11 mouse cellular contexts compared by ENCODE assay signal in genomic region chr14:115600259-115601029, GRCm38 (mm10).
DNase-seq lines count a peak whose midpoint lies in the region; ATAC-seq and TF ChIP-seq lines count a peak whose summit lies in the region.
"Had no signal": no experiment of that assay in that cellular context is flagged by ENCODE, and none has a peak within 500 bp of the region (broad histone marks: within the 10 kb centered on the region; RNA-seq: fewer than 3 reads in every experiment).

No protein-coding gene starts in this region.

- no peaks in the 10 kb centered on the region for H3K27me3 ChIP-seq in cerebellum, adult 2 months (ENCODE audit: control insufficient read depth, insufficient read depth, low read length)
- no peaks in the 10 kb centered on the region for H3K27me3 ChIP-seq in lung, embryonic 14.5 days (ENCODE audit: insufficient read depth, low read length)
- no peaks in the 10 kb centered on the region for H3K27me3 ChIP-seq in forebrain, embryonic 14.5 days (replicated peaks; ENCODE audit: control insufficient read depth, insufficient read depth, low read length)
- H3K27me3 ChIP-seq: heart, embryonic 13.5 days; liver, embryonic 13.5 days had no signal

- WGBS in cerebellum, adult 2 months, result 70% methylated on average over 8 of the region's 8 CpGs
- 59% methylated on average over 8 of the region's 8 CpGs for WGBS in lung, embryonic 14.5 days
- 79% methylated on average over 8 of the region's 8 CpGs for WGBS in forebrain, embryonic 14.5 days

- TF ChIP-seq CTCF in cerebellum, adult 2 months (IDR thresholded peaks at IDR 0.05; ENCODE audit: borderline replicate concordance, insufficient read depth, low read depth, low read length), result no peak
- TF ChIP-seq CTCF in lung, embryonic 14.5 days (IDR thresholded peaks at IDR 0.05; ENCODE audit: low read depth), result peak; percentile 70

- ATAC-seq in lung, embryonic 14.5 days (ENCODE audit: insufficient read depth), result peak; percentile 87
- peak; percentile 91 for ATAC-seq in forebrain, embryonic 14.5 days

- no peak overlapping the region for H3K27ac ChIP-seq in cerebellum, adult 2 months (ENCODE audit: insufficient read depth, low read length)
- H3K27ac ChIP-seq in lung, embryonic 14.5 days (ENCODE audit: low read depth), result no peak overlapping the region
- H3K27ac ChIP-seq in forebrain, embryonic 14.5 days (ENCODE audit: low read depth, low read length), result no peak overlapping the region
- H3K27ac ChIP-seq: heart, embryonic 13.5 days; liver, embryonic 13.5 days had no signal

- H3K9ac ChIP-seq in lung, embryonic 14.5 days, result no peak overlapping the region
- H3K9ac ChIP-seq in forebrain, embryonic 14.5 days (ENCODE audit: low read length), result no peak overlapping the region
- H3K9ac ChIP-seq: heart, embryonic 13.5 days; liver, embryonic 13.5 days had no signal

- H3K4me3 ChIP-seq in cerebellum, adult 2 months (replicated peaks; ENCODE audit: insufficient read depth, low read depth, low read length), result no peak overlapping the region
- no peak overlapping the region for H3K4me3 ChIP-seq in lung, embryonic 14.5 days (ENCODE audit: low read depth, low read length)
- no peak overlapping the region for H3K4me3 ChIP-seq in forebrain, embryonic 14.5 days (ENCODE audit: low read depth, low read length)
- H3K4me3 ChIP-seq: heart, embryonic 13.5 days; liver, embryonic 13.5 days had no signal

- H3K9me3 ChIP-seq in lung, embryonic 14.5 days (ENCODE audit: low read depth, low read length), result no peaks in the 10 kb centered on the region
- no peaks in the 10 kb centered on the region for H3K9me3 ChIP-seq in forebrain, embryonic 14.5 days (replicated peaks; ENCODE audit: control insufficient read depth, low read length)
- H3K9me3 ChIP-seq: heart, embryonic 13.5 days; liver, embryonic 13.5 days had no signal

- peak; percentile 17 to 30 for DNase-seq in cerebellum, postnatal 14 days
- DNase-seq in cerebellum, adult 2 months, result no peak
- DNase-seq in lung, embryonic 14.5 days, result peak; percentile 78
- no peak for DNase-seq in lung, postnatal 36 days
- DNase-seq in forebrain, embryonic 14.5 days (ENCODE audit: low spot score), result peak; percentile 74
- DNase-seq in retina, embryonic 14.5 days (ENCODE audit: low spot score), result peak; percentile 79
- no peak for DNase-seq in adrenal gland, postnatal 14 days
- DNase-seq in cerebellum, postnatal 25 days, result no peak
- DNase-seq: cerebellum, adult 18-20 months; liver, embryonic 13.5 days had no signal

- TF ChIP-seq POLR2A in cerebellum, adult 2 months (IDR thresholded peaks at IDR 0.05; ENCODE audit: borderline replicate concordance, insufficient read depth, low read length), result no peak

- H3K36me3 ChIP-seq in lung, embryonic 14.5 days (ENCODE audit: insufficient read depth), result no peaks in the 10 kb centered on the region
- no peaks in the 10 kb centered on the region for H3K36me3 ChIP-seq in forebrain, embryonic 14.5 days (ENCODE audit: control insufficient read depth, insufficient read depth, low read length)
- H3K36me3 ChIP-seq: heart, embryonic 13.5 days; liver, embryonic 13.5 days had no signal

- H3K4me2 ChIP-seq in lung, embryonic 14.5 days, result no peak overlapping the region
- H3K4me2 ChIP-seq in forebrain, embryonic 14.5 days (ENCODE audit: low read length), result no peak overlapping the region
- H3K4me2 ChIP-seq: heart, embryonic 13.5 days; liver, embryonic 13.5 days had no signal

- no peaks in the 10 kb centered on the region for H3K4me1 ChIP-seq in cerebellum, adult 2 months (ENCODE audit: control insufficient read depth, insufficient read depth, low read length)
- no peaks in the 10 kb centered on the region for H3K4me1 ChIP-seq in lung, embryonic 14.5 days (ENCODE audit: insufficient read depth)
- H3K4me1 ChIP-seq in forebrain, embryonic 14.5 days (ENCODE audit: control insufficient read depth, insufficient read depth, low read length), result no peaks in the 10 kb centered on the region
- H3K4me1 ChIP-seq: heart, embryonic 13.5 days; liver, embryonic 13.5 days had no signal

Comparison
In these comparisons a context has a peak if more than half of its experiments do, and no peak if none do; other contexts are left out.
1. DNase-seq: peak in cerebellum, postnatal 14 days (2 of 2), lung, embryonic 14.5 days (single experiment), forebrain, embryonic 14.5 days (single experiment) and retina, embryonic 14.5 days (single experiment); none in cerebellum, adult 2 months (0 of 2), lung, postnatal 36 days (single experiment), adrenal gland, postnatal 14 days (single experiment) and cerebellum, postnatal 25 days (0 of 2).